Mouse (Mus musculus) heart, embryonic 12.5 days (tissue): Measurements from ENCODE around the gene Olfr183. TPM values are rescaled to one million over a fixed set of nuclear protein-coding genes. Genes with fewer than 3 reads are reported as not detected.
"Not testable (repeated sequence)": the region's sequence is repeated elsewhere in the genome, so short reads cannot be mapped to it uniquely, and the experiment has no call there.

Experiments
- ATAC-seq: fragments of 200-750 bp; cut with Nextera tagmentation; 2 replicates; pipeline ENCODE4 v1.8.0; 2017; ENCODE audit warnings: moderate TSS enrichment, moderate library complexity; ENCODE audit not compliant: insufficient number of reproducible peaks, low FRiP score
- H3K27ac ChIP-seq: fragments of 300-500 bp; sonication (generic); 2 replicates; pipeline ENCODE4 v1.5.1; 2016; ENCODE audit warnings: mild to moderate bottlenecking, moderate library complexity; ENCODE audit not compliant: poor library complexity, severe bottlenecking
- H3K27me3 ChIP-seq: fragments of 300-500 bp; sonication (generic); replicated peaks from 2 replicates; pipeline ENCODE4 v1.6.1; 2016; ENCODE audit warnings: mild to moderate bottlenecking, moderate library complexity
- H3K36me3 ChIP-seq: fragments of 300-500 bp; sonication (generic); 2 replicates; pipeline ENCODE4 v1.6.1; 2016; ENCODE audit warnings: mild to moderate bottlenecking, moderate library complexity
- H3K4me1 ChIP-seq: fragments of 300-500 bp; sonication (generic); replicated peaks from 2 replicates; pipeline ENCODE4 v1.6.1; 2016; ENCODE audit warnings: mild to moderate bottlenecking
- H3K4me2 ChIP-seq: fragments of 300-500 bp; sonication (generic); 2 replicates; pipeline ENCODE4 v1.6.1; 2016; ENCODE audit warnings: mild to moderate bottlenecking, moderate library complexity
- H3K4me3 ChIP-seq: fragments of 300-500 bp; sonication (generic); 2 replicates; pipeline ENCODE4 v1.5.1; 2016; ENCODE audit warnings: mild to moderate bottlenecking
- H3K9ac ChIP-seq: fragments of 300-500 bp; sonication (generic); 2 replicates; pipeline ENCODE4 v1.6.1; 2016; ENCODE audit warnings: mild to moderate bottlenecking, moderate library complexity
- H3K9me3 ChIP-seq: fragments of 300-500 bp; sonication (generic); replicated peaks from 2 replicates; pipeline ENCODE4 v1.6.1; 2016; ENCODE audit warnings: mild to moderate bottlenecking, moderate library complexity
- WGBS: fragments of 180-500 bp; shearing (Covaris S2); methylation state at CpG from one replicate; pipeline ENCODE4 v1.1.7; 2016; 5-methylcytosine and 5-hydroxymethylcytosine counted together
- polyA plus RNA-seq: library from polyadenylated mRNA; unstranded; fragments of >200 nt; fragmentation: Nextera tagmentation; extraction: Ambion mirVana; gene quantifications from 2 replicates; pipeline ENCODE4 v1.2.1, GENCODE M21; 2016

The Olfr183 gene
- not detected in 2 replicates for polyA plus RNA-seq

- no peaks in the 10 kb centered on the region for H3K4me1 ChIP-seq
- no peak within 1 kb of the TSS for H3K4me3 ChIP-seq
- H3K9me3 ChIP-seq = no peaks in the 10 kb centered on the region
- H3K36me3 ChIP-seq = no peaks in the 10 kb centered on the region
- H3K27ac ChIP-seq = no peak within 1 kb of the TSS
- no peak within 1 kb of the TSS for H3K9ac ChIP-seq
- 59% methylated on average over 2 of the region's 2 CpGs for WGBS
- no peaks in the 10 kb centered on the region for H3K27me3 ChIP-seq
- ATAC-seq = no peak
- H3K4me2 ChIP-seq = no peak within 1 kb of the TSS
These were observed at the start of gene Olfr183 for GRCm38 (mm10) chr16:58995057-58995456. Gene Olfr183 (plus strand): TSS chr16:58995357.

GRCm38 (mm10) chr16:59007146-59007545, 12.0 kb downstream of the Olfr183 start:
- Histone ChIP-seq H3K27me3 (no peaks in the 10 kb centered on the region), H3K4me2 (no peak overlapping the region), H3K4me3 (no peak overlapping the region), H3K4me1 (no peaks in the 10 kb centered on the region), H3K36me3 (no peaks in the 10 kb centered on the region), H3K27ac (no peak overlapping the region), H3K9ac (no peak overlapping the region), H3K9me3 (no peaks in the 10 kb centered on the region)
- no peak for ATAC-seq

DNA sequence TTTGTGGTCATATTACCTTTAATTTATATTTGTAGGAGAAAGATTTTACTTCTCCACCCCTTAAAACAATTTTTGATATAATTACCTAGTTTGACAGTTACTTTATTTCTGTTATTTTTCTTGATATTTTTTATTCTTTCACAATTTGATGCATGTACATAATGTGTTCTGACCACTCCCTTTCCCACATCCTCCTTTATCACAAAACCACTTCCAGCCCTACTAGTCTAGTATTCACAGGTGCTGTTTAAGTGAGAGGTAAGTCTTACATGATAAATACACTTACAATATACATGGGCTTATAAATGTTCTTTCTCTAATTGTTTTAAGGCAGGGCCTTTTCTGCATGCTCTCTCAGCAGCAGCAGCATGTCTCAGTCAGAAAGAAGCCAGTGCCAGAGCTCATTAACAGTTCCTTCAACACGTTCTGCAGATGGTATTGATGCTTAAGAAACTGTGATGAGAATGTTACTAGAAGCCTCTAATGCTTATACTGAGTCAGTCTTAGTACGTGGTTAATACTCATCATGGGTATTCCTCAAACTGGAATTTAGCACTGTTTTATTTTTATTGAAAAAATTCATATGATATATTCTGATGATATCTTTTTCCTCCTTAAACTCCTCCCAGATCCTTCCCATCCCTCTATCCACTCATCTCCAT, 18.3 kb downstream of the Olfr183 start:
- Histone ChIP-seq H3K4me2 (no peak overlapping the region), H3K9me3 (no peaks in the 10 kb centered on the region), H3K36me3 (no peaks in the 10 kb centered on the region), H3K27ac (no peak overlapping the region), H3K27me3 (no peaks in the 10 kb centered on the region), H3K4me3 (no peak overlapping the region), H3K4me1 (no peaks in the 10 kb centered on the region), H3K9ac (no peak overlapping the region)
- ATAC-seq = no peak
- 56% methylated on average over 2 of the region's 2 CpGs for WGBS

DNA sequence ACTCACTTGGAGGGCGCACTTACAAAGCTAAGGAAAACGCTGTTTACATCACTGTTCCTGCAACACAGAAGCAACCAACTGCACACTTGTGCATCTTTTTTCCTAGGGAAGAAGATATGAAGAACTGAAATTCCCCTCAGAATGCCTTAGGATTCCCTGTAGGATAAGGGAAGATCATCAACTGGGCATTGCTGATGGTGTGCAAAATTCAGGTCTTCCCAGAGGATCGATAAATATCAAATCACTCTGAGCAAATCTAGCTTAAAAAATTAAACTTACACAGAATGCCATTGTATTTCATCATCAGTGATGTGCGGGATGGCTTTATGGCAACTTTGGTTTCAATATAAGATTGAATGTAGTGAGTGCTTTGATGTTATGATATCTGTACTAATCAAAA, 35.0 kb downstream of the Olfr183 start, which contains the start of gene Olfr186:
Gene Olfr186 (minus strand): TSS at position 101 of the 400 bp plus-strand sequence.
- no peak for ATAC-seq
- Histone ChIP-seq H3K4me1 (no peaks in the 10 kb centered on the region), H3K4me2 (no peak within 1 kb of the TSS), H3K9ac (no peak within 1 kb of the TSS), H3K9me3 (no peaks in the 10 kb centered on the region), H3K27ac (no peak within 1 kb of the TSS), H3K27me3 (no peaks in the 10 kb centered on the region), H3K4me3 (no peak within 1 kb of the TSS), H3K36me3 (no peaks in the 10 kb centered on the region)
- 84% methylated on average over 4 of the region's 4 CpGs for WGBS

GRCm38 (mm10) chr16:59039710-59040109, 44.6 kb downstream of the Olfr183 start, which contains the start of gene Olfr187:
Gene Olfr187 (minus strand): TSS chr16:59039767.
- ATAC-seq = no peak
- H3K36me3 ChIP-seq = no peaks in the 10 kb centered on the region
- H3K9ac ChIP-seq = no peak within 1 kb of the TSS
- WGBS = 80% methylated on average over 7 of the region's 7 CpGs
- no peaks in the 10 kb centered on the region for H3K27me3 ChIP-seq
- H3K9me3 ChIP-seq = 0 out of 2 replicates have a peak, but pooled peaks cover 6% of the 10 kb centered on the region
- no peak within 1 kb of the TSS for H3K4me3 ChIP-seq
- no peak within 1 kb of the TSS for H3K4me2 ChIP-seq
- H3K4me1 ChIP-seq = no peaks in the 10 kb centered on the region
- no peak within 1 kb of the TSS for H3K27ac ChIP-seq

GRCm38 (mm10) chr16:59045835-59046234, 50.7 kb downstream of the Olfr183 start:
- Histone ChIP-seq H3K9ac (no peak overlapping the region), H3K4me2 (no peak overlapping the region), H3K27ac (no peak overlapping the region), H3K27me3 (no peaks in the 10 kb centered on the region), H3K4me1 (no peaks in the 10 kb centered on the region), H3K36me3 (no peaks in the 10 kb centered on the region), H3K9me3 (0 out of 2 replicates have a peak, but pooled peaks cover 6% of the 10 kb centered on the region), H3K4me3 (no peak overlapping the region)
- no peak for ATAC-seq
- WGBS = 69% methylated on average over 3 of the region's 3 CpGs

GRCm38 (mm10) chr16:59047579-59047978, 52.4 kb downstream of the Olfr183 start:
- Histone ChIP-seq H3K4me2 (no peak overlapping the region), H3K9me3 (0 out of 2 replicates have a peak, but pooled peaks cover 6% of the 10 kb centered on the region), H3K4me3 (no peak overlapping the region), H3K27me3 (no peaks in the 10 kb centered on the region), H3K4me1 (no peaks in the 10 kb centered on the region), H3K36me3 (no peaks in the 10 kb centered on the region), H3K9ac (no peak overlapping the region), H3K27ac (no peak overlapping the region)
- WGBS = 57% methylated on average over 4 of the region's 4 CpGs
- no peak for ATAC-seq

GRCm38 (mm10) chr16:59048860-59049259, 53.7 kb downstream of the Olfr183 start:
- H3K9me3 ChIP-seq = 0 out of 2 replicates have a peak, but pooled peaks cover 3% of the 10 kb centered on the region
- H3K9ac ChIP-seq = no peak overlapping the region
- WGBS = 72% methylated on average over 1 of the region's 1 CpGs
- no peak overlapping the region for H3K4me2 ChIP-seq
- H3K4me1 ChIP-seq = no peaks in the 10 kb centered on the region
- no peak overlapping the region for H3K4me3 ChIP-seq
- H3K27ac ChIP-seq = no peak overlapping the region
- no peaks in the 10 kb centered on the region for H3K36me3 ChIP-seq
- no peaks in the 10 kb centered on the region for H3K27me3 ChIP-seq
- ATAC-seq = no peak

DNA sequence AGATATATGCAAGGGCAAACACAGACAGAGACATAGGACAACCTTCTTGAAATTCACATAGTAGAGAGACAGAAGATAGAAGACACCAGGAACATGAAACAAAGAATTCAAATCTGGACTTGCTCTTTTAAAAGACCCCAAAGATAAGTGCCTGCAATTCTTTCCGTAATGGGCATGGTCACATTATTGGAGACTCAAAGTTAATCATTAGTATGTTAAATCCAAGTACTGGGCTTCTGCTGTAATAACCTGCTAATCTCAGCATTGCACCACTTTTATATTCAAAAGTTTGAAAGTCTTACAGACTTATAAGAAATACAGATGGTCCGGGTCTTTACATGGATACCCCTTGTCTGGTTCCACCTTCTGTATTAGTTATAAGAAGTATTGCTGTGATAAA, 54.1 kb downstream of the Olfr183 start:
- not testable (repeated sequence) for H3K27me3 ChIP-seq, H3K4me2 ChIP-seq, H3K9ac ChIP-seq, ATAC-seq, H3K4me1 ChIP-seq, H3K27ac ChIP-seq, H3K9me3 ChIP-seq, H3K36me3 ChIP-seq, H3K4me3 ChIP-seq
- whole genome bisulfite sequencing = 87% methylated on average over 2 of the region's 2 CpGs

Other genes with a start within 250 kb of the Olfr183 start
- gene Olfr172, start 232.2 kb upstream of the Olfr183 start, polyA plus RNA-seq = not detected in 2 replicates
- not detected in 2 replicates for gene Olfr173, start 195.1 kb upstream of the Olfr183 start, polyA plus RNA-seq
- gene Olfr175-ps1, start 168.6 kb upstream of the Olfr183 start, polyA plus RNA-seq = not detected in 2 replicates
- gene Olfr177, start 120.6 kb upstream of the Olfr183 start, polyA plus RNA-seq = not detected in 2 replicates
- gene Olfr178, start 103.3 kb upstream of the Olfr183 start, polyA plus RNA-seq = not detected in 2 replicates
- not detected in 2 replicates for gene Olfr181, start 66.6 kb upstream of the Olfr183 start, polyA plus RNA-seq
- not detected in 2 replicates for gene Olfr180, start 66.0 kb upstream of the Olfr183 start, polyA plus RNA-seq
- gene Olfr186, start 34.9 kb downstream of the Olfr183 start, polyA plus RNA-seq = not detected in 2 replicates
- gene Olfr187, start 44.4 kb downstream of the Olfr183 start, polyA plus RNA-seq = not detected in 2 replicates
- not detected in 2 replicates for gene Olfr190, start 82.6 kb downstream of the Olfr183 start, polyA plus RNA-seq
- not detected in 2 replicates for gene Olfr191, start 94.5 kb downstream of the Olfr183 start, polyA plus RNA-seq
- not detected in 2 replicates for gene Olfr193, start 116.5 kb downstream of the Olfr183 start, polyA plus RNA-seq
- gene Olfr194, start 125.7 kb downstream of the Olfr183 start, polyA plus RNA-seq = not detected in 2 replicates
- not detected in 2 replicates for gene Olfr195, start 151.7 kb downstream of the Olfr183 start, polyA plus RNA-seq
- not detected in 2 replicates for gene Olfr196, start 175.1 kb downstream of the Olfr183 start, polyA plus RNA-seq
- gene Olfr198, start 208.2 kb downstream of the Olfr183 start, polyA plus RNA-seq = not detected in 2 replicates
- gene Olfr199, start 224.4 kb downstream of the Olfr183 start, polyA plus RNA-seq = not detected in 2 replicates